Mouse (Mus musculus) CD4-positive, CD25-positive, alpha-beta regulatory T cell, adult 4 months (primary cell): ENCODE measurements around the gene Wdr34. TPM values are rescaled to one million over a fixed set of nuclear protein-coding genes. Genes with fewer than 3 reads are reported as not detected.
"Not testable (repeated sequence)": the region's sequence is repeated elsewhere in the genome, so short reads cannot be mapped to it uniquely, and the experiment has no call there.

Experiments used
- ATAC-seq: one replicate; pipeline ENCODE4 v1.8.0; 2017
- polyA plus RNA-seq, 2 experiments: library from polyadenylated mRNA; unstranded; fragments of 100-300 nt; shearing (Covaris generic); gene quantifications; one replicate each; pipeline ENCODE4 v1.2.1; 2017

Wdr34 gene
- polyA plus RNA-seq, 2 experiments from 2014 or later: 1.5 to 2.0 TPM

- ATAC-seq: peak; percentile 70
Observed at GRCm38 (mm10) chr2:30066046-30066901, 17.6 kb upstream of the Wdr34 start.

- no peak for ATAC-seq
Observed at GRCm38 (mm10) chr2:30064298-30064697, 15.6 kb upstream of the Wdr34 start.

- ATAC-seq: no peak
Observed at GRCm38 (mm10) chr2:30063791-30064190, 15.1 kb upstream of the Wdr34 start.

- no peak for ATAC-seq
Observed at GRCm38 (mm10) chr2:30063235-30063634, 14.6 kb upstream of the Wdr34 start.

- no peak for ATAC-seq
Observed at GRCm38 (mm10) chr2:30062249-30063093, 13.8 kb upstream of the Wdr34 start.

GRCm38 (mm10) chr2:30061215-30062166 lies 12.8 kb upstream of the Wdr34 start:
- peak; percentile 19 for ATAC-seq

GRCm38 (mm10) chr2:30058418-30058817 lies 9.7 kb upstream of the Wdr34 start:
- no peak for ATAC-seq

GRCm38 (mm10) chr2:30057223-30057904 lies 8.7 kb upstream of the Wdr34 start, which contains the start of gene Set:
Gene Set, plus strand, starts transcription at chr2:30057378.
- no peak for ATAC-seq

- no peak for ATAC-seq
Observed at GRCm38 (mm10) chr2:30056736-30057135, 8.1 kb upstream of the Wdr34 start.

- not testable (repeated sequence) for ATAC-seq
Observed at GRCm38 (mm10) chr2:30055310-30055709, 6.6 kb upstream of the Wdr34 start.

- ATAC-seq: peak; percentile 53
Observed at GRCm38 (mm10) chr2:30051992-30052761, 3.5 kb upstream of the Wdr34 start.

GRCm38 (mm10) chr2:30049831-30050230 lies 1.1 kb upstream of the Wdr34 start:
- ATAC-seq: no peak

- ATAC-seq: no peak
Observed at GRCm38 (mm10) chr2:30048101-30048501, 580 bp downstream of the Wdr34 start.

GRCm38 (mm10) chr2:30047127-30047526 lies 1.6 kb downstream of the Wdr34 start:
- no peak for ATAC-seq

- no peak for ATAC-seq
Observed at GRCm38 (mm10) chr2:30044550-30044949, 4.1 kb downstream of the Wdr34 start.

- ATAC-seq: peak; percentile 66
Observed at GRCm38 (mm10) chr2:30042445-30042844, 6.2 kb downstream of the Wdr34 start.

GRCm38 (mm10) chr2:30039687-30040086 lies 9.0 kb downstream of the Wdr34 start:
- ATAC-seq: no peak

GRCm38 (mm10) chr2:30038370-30038769 lies 10.3 kb downstream of the Wdr34 start:
- ATAC-seq: no peak

- ATAC-seq: no peak
Observed at GRCm38 (mm10) chr2:30037762-30038161, 10.9 kb downstream of the Wdr34 start.

GRCm38 (mm10) chr2:30032957-30033356 lies 15.7 kb downstream of the Wdr34 start:
- ATAC-seq: no peak
